Mouse (Mus musculus): ENCODE results near the gene Zfp664.

- TF ChIP-seq CTCF (IDR thresholded peaks at IDR 0.05; ENCODE audit: extremely low read depth, insufficient read depth, low read length): no peak
- no peak for TF ChIP-seq POLR2A (IDR thresholded peaks at IDR 0.05; ENCODE audit: extremely low read depth, insufficient read depth, low read length)
Measured at GRCm38 (mm10) chr5:124891921-124892370, 29.5 kb downstream of the Zfp664 start.
